Mouse (Mus musculus): ENCODE data around the gene Cenpt. TPM values are rescaled to one million over a fixed set of nuclear protein-coding genes. Genes with fewer than 3 reads are reported as not detected.

The Cenpt gene
- polyA plus RNA-seq, 1 experiment from 2014 or later, result 45.9 TPM

DNA sequence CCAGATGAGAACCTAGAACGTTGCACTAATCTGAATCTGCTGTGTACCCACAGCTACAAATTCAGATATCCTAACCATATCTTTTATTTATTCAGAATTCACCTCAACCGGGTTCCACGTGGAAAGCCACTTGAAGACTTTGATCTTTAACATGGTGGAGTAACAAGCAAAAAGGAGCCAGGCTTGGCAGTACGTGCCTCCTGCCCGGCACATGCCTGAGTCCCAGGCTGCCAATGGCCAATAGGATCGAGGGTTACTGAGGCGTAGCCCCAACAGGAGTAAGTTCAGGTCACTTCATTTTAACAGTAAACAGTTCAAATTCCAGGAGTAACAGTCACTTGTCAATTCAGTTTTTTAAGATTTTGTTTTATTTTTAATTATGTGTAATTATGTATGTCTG lies 48.3 kb downstream of the Cenpt start:
- H3K27me3 ChIP-seq (ENCODE audit: control insufficient read depth, insufficient read depth, low read depth, low read length), result no peaks in the 10 kb centered on the region
- no peak for ATAC-seq
- no peak overlapping the region for H3K9ac ChIP-seq (ENCODE audit: low read depth, low read length)
- H3K36me3 ChIP-seq (ENCODE audit: control insufficient read depth, insufficient read depth, low read length), result 0 out of 2 replicates have a peak, but pooled peaks cover 2% of the 10 kb centered on the region
- H3K9me3 ChIP-seq (replicated peaks; ENCODE audit: control insufficient read depth, low read length, poor library complexity, severe bottlenecking), result no peaks in the 10 kb centered on the region
- no peak overlapping the region for H3K4me3 ChIP-seq (ENCODE audit: low read depth, low read length)
- no peaks in the 10 kb centered on the region for H3K4me1 ChIP-seq (ENCODE audit: control insufficient read depth, insufficient read depth, low read length)
- no peak overlapping the region for H3K4me2 ChIP-seq (ENCODE audit: low read length)
- H3K27ac ChIP-seq (ENCODE audit: low read length), result no peak overlapping the region
- 96% methylated on average over 7 of the region's 7 CpGs for WGBS

DNA sequence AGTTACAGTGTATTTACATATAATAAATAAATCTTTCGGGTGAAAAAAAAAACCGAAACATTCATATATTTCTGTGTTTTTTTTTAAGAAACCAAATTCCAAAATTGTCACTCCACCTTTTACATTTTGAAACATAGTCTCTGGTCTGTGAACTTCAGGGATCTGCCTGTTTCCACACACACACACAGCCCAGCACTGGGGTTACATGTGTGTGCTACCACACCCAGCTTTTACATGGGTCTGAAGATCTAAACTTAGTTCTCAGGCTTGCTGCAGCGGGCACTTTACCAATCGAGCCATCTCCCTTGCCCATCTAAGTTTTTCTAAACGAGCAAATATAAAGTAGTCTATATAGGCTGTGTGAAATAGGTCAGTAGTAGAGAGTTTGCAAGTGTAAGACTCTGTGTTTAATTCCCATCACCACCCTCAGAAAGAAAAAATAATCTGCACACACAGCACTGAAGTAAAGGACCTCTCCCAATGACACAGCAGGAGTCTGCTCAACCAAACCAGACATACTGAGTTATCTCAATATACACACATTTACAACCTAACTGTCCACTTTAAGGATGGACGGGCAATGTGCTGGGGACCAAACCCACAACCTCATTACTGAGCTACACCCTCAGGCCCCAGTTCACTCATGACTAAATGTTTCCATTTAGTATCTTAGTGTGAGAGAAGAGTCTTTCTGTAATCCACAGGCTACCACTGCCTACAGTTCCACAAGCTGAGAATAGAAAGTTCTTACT lies 51.7 kb downstream of the Cenpt start:
- H3K9ac ChIP-seq (ENCODE audit: low read depth, low read length), result no peak overlapping the region
- 0 out of 2 replicates have a peak, but pooled peaks cover 2% of the 10 kb centered on the region for H3K36me3 ChIP-seq (ENCODE audit: control insufficient read depth, insufficient read depth, low read length)
- WGBS, result 93% methylated on average over 6 of the region's 6 CpGs
- no peaks in the 10 kb centered on the region for H3K9me3 ChIP-seq (replicated peaks; ENCODE audit: control insufficient read depth, low read length, poor library complexity, severe bottlenecking)
- no peak overlapping the region for H3K4me2 ChIP-seq (ENCODE audit: low read length)
- H3K4me3 ChIP-seq (ENCODE audit: low read depth, low read length), result no peak overlapping the region
- ATAC-seq, result no peak
- H3K27ac ChIP-seq (ENCODE audit: low read length), result no peak overlapping the region
- 0 out of 2 replicates have a peak, but pooled peaks cover 3% of the 10 kb centered on the region for H3K4me1 ChIP-seq (ENCODE audit: control insufficient read depth, insufficient read depth, low read length)
- H3K27me3 ChIP-seq (ENCODE audit: control insufficient read depth, insufficient read depth, low read depth, low read length), result no peaks in the 10 kb centered on the region

DNA sequence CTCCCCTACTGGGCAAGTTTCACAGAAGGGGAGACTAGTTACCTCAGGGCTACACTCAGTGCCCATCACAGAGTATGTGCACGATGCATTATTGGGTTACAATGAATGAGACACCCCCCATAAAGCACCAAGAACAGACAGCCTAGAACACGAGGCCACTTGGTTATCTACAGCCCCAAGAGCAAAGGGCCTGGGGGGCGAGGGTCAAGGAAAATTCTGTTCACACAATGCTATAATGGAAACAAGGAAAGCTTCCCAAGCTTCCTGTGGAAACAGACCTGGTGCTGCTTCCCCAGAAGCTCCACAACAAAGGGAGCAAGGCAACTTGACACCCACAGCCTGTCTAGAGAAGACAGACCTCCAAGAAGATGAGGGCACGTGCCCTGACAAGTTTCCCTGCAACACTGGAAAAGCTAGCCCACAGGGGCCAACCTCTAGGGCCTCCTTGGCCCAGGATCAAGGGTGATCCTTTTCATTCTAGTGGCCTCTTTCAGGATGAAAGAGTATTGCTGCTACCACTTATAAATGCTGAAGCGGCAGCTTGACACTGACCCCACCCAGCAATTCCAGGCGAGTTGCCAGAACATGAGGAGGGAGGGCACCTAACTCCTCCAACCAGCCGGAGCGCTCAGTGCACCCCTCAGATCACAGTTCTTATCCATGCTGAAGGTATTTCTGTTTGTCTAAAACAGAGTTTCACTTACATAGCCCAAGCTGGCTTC lies 53.8 kb downstream of the Cenpt start:
- no peaks in the 10 kb centered on the region for H3K36me3 ChIP-seq (ENCODE audit: control insufficient read depth, insufficient read depth, low read length)
- H3K9me3 ChIP-seq (replicated peaks; ENCODE audit: control insufficient read depth, low read length, poor library complexity, severe bottlenecking), result no peaks in the 10 kb centered on the region
- no peak for ATAC-seq
- no peak overlapping the region for H3K9ac ChIP-seq (ENCODE audit: low read depth, low read length)
- 0 out of 2 replicates have a peak, but pooled peaks cover 3% of the 10 kb centered on the region for H3K4me1 ChIP-seq (ENCODE audit: control insufficient read depth, insufficient read depth, low read length)
- peak overlapping the region; percentile 29; the same call in 1 of the 2 replicates for H3K27ac ChIP-seq (ENCODE audit: low read length)
- H3K4me3 ChIP-seq (ENCODE audit: low read depth, low read length), result no peak overlapping the region
- H3K4me2 ChIP-seq (ENCODE audit: low read length), result no peak overlapping the region
- WGBS, result 65% methylated on average over 8 of the region's 8 CpGs
- H3K27me3 ChIP-seq (ENCODE audit: control insufficient read depth, insufficient read depth, low read depth, low read length), result no peaks in the 10 kb centered on the region

DNA sequence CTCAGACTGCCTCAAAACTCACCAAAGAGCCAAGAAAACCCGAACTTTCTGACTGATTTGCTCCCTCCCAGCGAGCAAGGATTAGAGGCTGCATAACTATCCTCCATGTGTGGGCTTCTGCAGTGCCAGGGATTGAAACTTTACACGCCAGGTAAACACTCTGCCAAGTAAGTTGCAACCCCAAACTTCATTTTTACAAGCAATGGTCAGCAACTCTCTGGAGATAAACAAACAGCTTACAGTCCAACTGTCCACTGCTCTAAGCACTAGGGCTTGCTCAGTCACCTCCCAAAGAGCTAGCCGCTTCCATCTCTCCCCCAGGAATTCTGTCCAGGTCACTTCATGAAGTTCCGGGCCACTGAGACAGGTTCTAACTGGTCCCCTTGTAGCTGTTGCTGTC lies 54.7 kb downstream of the Cenpt start:
- Histone ChIP-seq H3K27ac (ENCODE audit: low read length) (no peak overlapping the region), H3K9me3 (replicated peaks; ENCODE audit: control insufficient read depth, low read length, poor library complexity, severe bottlenecking) (no peaks in the 10 kb centered on the region), H3K36me3 (ENCODE audit: control insufficient read depth, insufficient read depth, low read length) (no peaks in the 10 kb centered on the region), H3K4me2 (ENCODE audit: low read length) (no peak overlapping the region), H3K27me3 (ENCODE audit: control insufficient read depth, insufficient read depth, low read depth, low read length) (no peaks in the 10 kb centered on the region), H3K4me1 (ENCODE audit: control insufficient read depth, insufficient read depth, low read length) (0 out of 2 replicates have a peak, but pooled peaks cover 3% of the 10 kb centered on the region), H3K4me3 (ENCODE audit: low read depth, low read length) (no peak overlapping the region), H3K9ac (ENCODE audit: low read depth, low read length) (no peak overlapping the region)
- ATAC-seq, result no peak
- WGBS, result 92% methylated on average over 5 of the region's 5 CpGs

DNA sequence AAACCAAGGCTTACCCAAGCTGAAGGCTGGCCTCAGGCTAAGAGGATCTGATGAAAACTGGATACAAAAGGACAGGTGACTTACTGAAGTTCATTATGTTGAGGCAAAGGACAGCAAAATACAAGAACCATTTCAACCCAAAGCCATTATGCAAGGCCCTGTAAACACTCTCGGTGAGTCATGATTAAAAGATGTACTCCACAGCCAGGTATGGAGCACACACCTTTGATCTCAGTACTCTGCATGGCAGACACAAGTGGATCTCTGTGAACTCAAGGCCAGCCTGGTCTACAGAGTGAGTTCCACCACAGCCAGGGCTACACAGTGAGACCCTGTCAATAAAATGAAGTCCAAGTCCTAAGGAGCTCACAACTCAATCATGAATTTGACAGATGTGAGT lies 57.3 kb downstream of the Cenpt start:
- no peak overlapping the region for H3K4me2 ChIP-seq (ENCODE audit: low read length)
- H3K4me3 ChIP-seq (ENCODE audit: low read depth, low read length), result no peak overlapping the region
- H3K27me3 ChIP-seq (ENCODE audit: control insufficient read depth, insufficient read depth, low read depth, low read length), result no peaks in the 10 kb centered on the region
- WGBS, result 78% methylated on average over 1 of the region's 1 CpGs
- H3K9me3 ChIP-seq (replicated peaks; ENCODE audit: control insufficient read depth, low read length, poor library complexity, severe bottlenecking), result no peaks in the 10 kb centered on the region
- H3K4me1 ChIP-seq (ENCODE audit: control insufficient read depth, insufficient read depth, low read length), result 0 out of 2 replicates have a peak, but pooled peaks cover 3% of the 10 kb centered on the region
- H3K27ac ChIP-seq (ENCODE audit: low read length), result no peak overlapping the region
- no peak overlapping the region for H3K9ac ChIP-seq (ENCODE audit: low read depth, low read length)
- H3K36me3 ChIP-seq (ENCODE audit: control insufficient read depth, insufficient read depth, low read length), result no peaks in the 10 kb centered on the region
- ATAC-seq, result no peak

Other genes with a start within 250 kb of the Cenpt start
- 33.8 and 35.2 TPM in 2 replicates for gene Ripor1, start 248.0 kb downstream of the Cenpt start, polyA plus RNA-seq (2015; fragmentation: Nextera tagmentation; extraction: Ambion mirVana)
- 93.8 and 100 TPM in 2 replicates for gene Ctcf, start 216.7 kb downstream of the Cenpt start, polyA plus RNA-seq (2015; fragmentation: Nextera tagmentation; extraction: Ambion mirVana)
- 1.4 TPM in 2 replicates for gene Agrp, start 215.9 kb downstream of the Cenpt start, polyA plus RNA-seq (2015; fragmentation: Nextera tagmentation; extraction: Ambion mirVana)
- gene Carmil2, start 167.0 kb downstream of the Cenpt start, polyA plus RNA-seq (2015; fragmentation: Nextera tagmentation; extraction: Ambion mirVana), result 22.9 and 23.0 TPM in 2 replicates
- 95.6 and 97.6 TPM in 2 replicates for gene Acd, start 152.2 kb downstream of the Cenpt start, polyA plus RNA-seq (2015; fragmentation: Nextera tagmentation; extraction: Ambion mirVana)
- gene Pard6a, start 152.1 kb downstream of the Cenpt start, polyA plus RNA-seq (2015; fragmentation: Nextera tagmentation; extraction: Ambion mirVana), result 50.2 and 57.9 TPM in 2 replicates
- 0.28 and 0.45 TPM in 2 replicates for gene 4933405L10Rik, start 145.6 kb downstream of the Cenpt start, polyA plus RNA-seq (2015; fragmentation: Nextera tagmentation; extraction: Ambion mirVana)
- 14.9 and 16.5 TPM in 2 replicates for gene Enkd1, start 145.1 kb downstream of the Cenpt start, polyA plus RNA-seq (2015; fragmentation: Nextera tagmentation; extraction: Ambion mirVana)
- gene Gfod2, start 94.6 kb downstream of the Cenpt start, polyA plus RNA-seq (2015; fragmentation: Nextera tagmentation; extraction: Ambion mirVana), result 94.0 and 95.6 TPM in 2 replicates
- 9.6 and 12.6 TPM in 2 replicates for gene Ranbp10, start 25.9 kb downstream of the Cenpt start, polyA plus RNA-seq (2015; fragmentation: Nextera tagmentation; extraction: Ambion mirVana)
- 0.77 and 0.93 TPM in 2 replicates for gene Tsnaxip1, start 25.5 kb downstream of the Cenpt start, polyA plus RNA-seq (2015; fragmentation: Nextera tagmentation; extraction: Ambion mirVana)
- gene Thap11, start 1.9 kb upstream of the Cenpt start, polyA plus RNA-seq (2015; fragmentation: Nextera tagmentation; extraction: Ambion mirVana), result 50.6 and 53.4 TPM in 2 replicates
- 146 and 153 TPM in 2 replicates for gene Nutf2, start 7.3 kb upstream of the Cenpt start, polyA plus RNA-seq (2015; fragmentation: Nextera tagmentation; extraction: Ambion mirVana)
- gene Edc4, start 27.6 kb upstream of the Cenpt start, polyA plus RNA-seq (2015; fragmentation: Nextera tagmentation; extraction: Ambion mirVana), result 55.5 and 56.9 TPM in 2 replicates
- gene Nrn1l, start 40.3 kb upstream of the Cenpt start, polyA plus RNA-seq (2015; fragmentation: Nextera tagmentation; extraction: Ambion mirVana), result 0.53 TPM in 1 of 2 replicates, not detected in the other
- gene Pskh1, start 47.2 kb upstream of the Cenpt start, polyA plus RNA-seq (2015; fragmentation: Nextera tagmentation; extraction: Ambion mirVana), result 10.6 and 10.8 TPM in 2 replicates
- 4.5 and 4.9 TPM in 2 replicates for gene Ctrl, start 80.6 kb upstream of the Cenpt start, polyA plus RNA-seq (2015; fragmentation: Nextera tagmentation; extraction: Ambion mirVana)
- gene Psmb10, start 85.2 kb upstream of the Cenpt start, polyA plus RNA-seq (2015; fragmentation: Nextera tagmentation; extraction: Ambion mirVana), result 59.6 and 71.2 TPM in 2 replicates
- gene Lcat, start 90.1 kb upstream of the Cenpt start, polyA plus RNA-seq (2015; fragmentation: Nextera tagmentation; extraction: Ambion mirVana), result 1.3 and 3.0 TPM in 2 replicates
- gene Slc12a4, start 112.8 kb upstream of the Cenpt start, polyA plus RNA-seq (2015; fragmentation: Nextera tagmentation; extraction: Ambion mirVana), result 7.6 and 10.6 TPM in 2 replicates
- gene Dpep3, start 126.2 kb upstream of the Cenpt start, polyA plus RNA-seq (2015; fragmentation: Nextera tagmentation; extraction: Ambion mirVana), result not detected in 2 replicates
- gene Dus2, start 138.1 kb upstream of the Cenpt start, polyA plus RNA-seq (2015; fragmentation: Nextera tagmentation; extraction: Ambion mirVana), result 29.4 and 29.8 TPM in 2 replicates
- 0.25 TPM in 1 of 2 replicates, not detected in the other for gene Dpep2nb, start 152.7 kb upstream of the Cenpt start, polyA plus RNA-seq (2015; fragmentation: Nextera tagmentation; extraction: Ambion mirVana)
- 20.3 and 21.5 TPM in 2 replicates for gene Ddx28, start 158.6 kb upstream of the Cenpt start, polyA plus RNA-seq (2015; fragmentation: Nextera tagmentation; extraction: Ambion mirVana)
- gene Nfatc3, start 205.6 kb upstream of the Cenpt start, polyA plus RNA-seq (2015; fragmentation: Nextera tagmentation; extraction: Ambion mirVana), result 2.1 and 3.2 TPM in 2 replicates